Mouse (Mus musculus) cerebellum, adult 2 months (tissue): ENCODE measurements around the gene Ino80b.

ENCODE experiments used
- CTCF ChIP-seq: fragments of 200-500 bp; IDR thresholded peaks from 2 replicates; pipeline ENCODE4 v1.5.1; 2011; ENCODE audit warnings: low read depth, mild to moderate bottlenecking, control low read depth, low read length, moderate library complexity, borderline replicate concordance; ENCODE audit not compliant: insufficient read depth
- POLR2A ChIP-seq: fragments of 200-500 bp; IDR thresholded peaks from 2 replicates; pipeline ENCODE4 v1.6.1; 2011; ENCODE audit warnings: low read length, control low read depth, borderline replicate concordance; ENCODE audit not compliant: insufficient read depth

DNA sequence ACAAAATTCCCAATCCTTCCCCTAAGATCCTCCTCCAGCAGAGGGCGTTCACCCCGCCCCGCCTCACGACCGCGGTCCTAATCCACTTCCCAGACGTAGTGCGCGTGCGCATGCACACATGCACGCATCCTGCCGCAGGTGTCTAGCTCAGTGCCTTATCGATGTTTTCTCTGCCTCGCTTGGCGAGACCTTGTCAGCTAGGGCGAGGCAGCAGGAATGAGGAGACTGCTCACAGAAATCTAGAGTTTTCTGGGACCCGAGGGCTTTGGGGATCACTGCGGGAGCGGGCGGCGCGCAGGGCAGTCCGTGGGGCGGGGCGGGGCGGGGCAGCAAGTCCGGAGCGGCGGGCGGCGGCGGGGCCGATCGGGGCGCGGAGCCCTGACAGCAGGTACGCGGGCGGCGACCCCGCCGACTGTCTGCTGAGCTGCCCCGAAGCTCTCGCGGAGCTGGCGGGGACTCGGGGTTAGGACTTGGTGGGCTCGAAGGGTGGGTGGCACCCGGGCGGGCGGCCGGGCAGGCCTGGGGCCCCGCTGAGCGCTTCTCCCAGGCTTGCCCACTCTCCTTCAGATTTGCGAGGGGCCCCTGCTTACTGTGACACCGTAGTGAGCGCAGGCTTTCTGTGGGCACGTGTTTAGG lies 40.5 kb upstream of the Ino80b start, which contains the start of gene Dctn1:
- TF ChIP-seq POLR2A (peak; percentile 57), CTCF (peak; percentile 71; the same call in 1 of the 2 replicates)
